Mouse (Mus musculus): Measurements from ENCODE around the gene Prkar1b. TPM values are rescaled to one million over a fixed set of nuclear protein-coding genes. Genes with fewer than 3 reads are reported as not detected.

Prkar1b gene
- polyA plus RNA-seq, 1 experiment from 2014 or later, result 50.4 TPM

DNA sequence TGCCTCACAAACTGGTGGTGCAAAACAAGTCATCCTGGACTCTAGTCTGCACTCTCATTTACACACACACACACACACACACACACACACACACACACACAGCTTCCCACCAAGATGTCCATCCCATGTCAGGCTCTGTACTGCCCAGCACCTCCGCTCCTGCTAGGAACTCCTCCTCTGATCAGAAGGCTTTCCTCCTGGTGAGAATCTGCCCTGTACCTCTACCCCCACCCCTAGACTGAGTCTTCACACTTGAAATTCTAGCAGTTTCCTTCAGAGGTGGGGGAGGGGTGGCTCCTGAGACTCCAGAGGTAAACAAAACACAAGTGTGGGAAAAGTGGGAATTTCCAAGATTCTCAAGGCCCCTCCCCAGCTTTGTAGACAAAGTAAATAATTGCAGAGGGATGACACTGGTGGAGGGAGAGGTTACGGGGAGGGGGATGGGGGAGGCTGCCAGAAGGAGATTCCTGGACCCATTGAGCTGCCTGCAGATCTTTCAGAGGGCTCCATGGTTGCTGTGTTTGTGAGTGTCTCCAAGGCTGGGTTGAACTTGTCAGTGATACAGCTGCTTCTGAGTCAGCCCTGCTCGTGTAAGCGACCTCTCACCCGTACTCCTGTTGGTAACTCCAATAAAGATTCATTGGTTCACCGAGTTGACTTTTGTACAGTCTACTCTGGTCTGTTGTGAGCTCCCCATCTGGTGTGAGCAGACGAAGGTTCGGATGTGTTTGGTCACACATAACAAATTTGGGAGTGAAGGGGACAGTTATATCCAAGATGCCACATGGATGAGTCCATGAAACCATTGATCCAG lies 54.3 kb downstream of the Prkar1b start:
- H3K4me2 ChIP-seq (replicated peaks), result no peak overlapping the region
- H3K27me3 ChIP-seq, result no peaks in the 10 kb centered on the region
- 0 out of 2 replicates have a peak, but pooled peaks cover 6% of the 10 kb centered on the region for H3K4me1 ChIP-seq
- H3K4me3 ChIP-seq, result no peak overlapping the region
- no peaks in the 10 kb centered on the region for H3K9me3 ChIP-seq
- no peak for ATAC-seq (ENCODE audit: low FRiP score, low read depth)
- H3K36me3 ChIP-seq, result no peaks in the 10 kb centered on the region
- no peak overlapping the region for H3K27ac ChIP-seq (replicated peaks)
- WGBS, result 81% methylated on average over 8 of the region's 8 CpGs
- H3K9ac ChIP-seq (replicated peaks), result no peak overlapping the region

GRCm38 (mm10) chr5:139093534-139093933 lies 56.3 kb downstream of the Prkar1b start:
- H3K36me3 ChIP-seq, result no peaks in the 10 kb centered on the region
- H3K27ac ChIP-seq (replicated peaks), result no peak overlapping the region
- no peaks in the 10 kb centered on the region for H3K27me3 ChIP-seq
- 69% methylated on average over 4 of the region's 4 CpGs for WGBS
- H3K4me3 ChIP-seq, result no peak overlapping the region
- H3K9ac ChIP-seq (replicated peaks), result no peak overlapping the region
- no peak for ATAC-seq (ENCODE audit: low FRiP score, low read depth)
- H3K9me3 ChIP-seq, result no peaks in the 10 kb centered on the region
- H3K4me1 ChIP-seq, result no peaks in the 10 kb centered on the region
- no peak overlapping the region for H3K4me2 ChIP-seq (replicated peaks)

- H3K36me3 ChIP-seq, result no peaks in the 10 kb centered on the region
- 90% methylated on average over 3 of the region's 3 CpGs for WGBS
- no peak overlapping the region for H3K27ac ChIP-seq (replicated peaks)
- H3K9me3 ChIP-seq, result peaks cover 4% of the 10 kb centered on the region; the same call in 1 of the 2 replicates
- ATAC-seq (ENCODE audit: low FRiP score, low read depth), result no peak
- no peak overlapping the region for H3K4me3 ChIP-seq
- H3K4me1 ChIP-seq, result no peaks in the 10 kb centered on the region
- no peak overlapping the region for H3K9ac ChIP-seq (replicated peaks)
- no peaks in the 10 kb centered on the region for H3K27me3 ChIP-seq
- H3K4me2 ChIP-seq (replicated peaks), result no peak overlapping the region
Measured at GRCm38 (mm10) chr5:139091713-139092112, 58.1 kb downstream of the Prkar1b start.

GRCm38 (mm10) chr5:139090162-139090561 lies 59.6 kb downstream of the Prkar1b start:
- Histone ChIP-seq H3K9ac (replicated peaks) (no peak overlapping the region), H3K27ac (replicated peaks) (no peak overlapping the region), H3K4me1 (no peaks in the 10 kb centered on the region), H3K9me3 (peaks cover 4% of the 10 kb centered on the region; the same call in 1 of the 2 replicates), H3K4me3 (no peak overlapping the region), H3K27me3 (no peaks in the 10 kb centered on the region), H3K4me2 (replicated peaks) (no peak overlapping the region), H3K36me3 (no peaks in the 10 kb centered on the region)
- ATAC-seq (ENCODE audit: low FRiP score, low read depth), result no peak
- WGBS, result 73% methylated on average over 1 of the region's 1 CpGs

GRCm38 (mm10) chr5:139088173-139088572 lies 61.6 kb downstream of the Prkar1b start:
- H3K4me1 ChIP-seq, result no peaks in the 10 kb centered on the region
- H3K9ac ChIP-seq (replicated peaks), result no peak overlapping the region
- no peaks in the 10 kb centered on the region for H3K36me3 ChIP-seq
- H3K27me3 ChIP-seq, result no peaks in the 10 kb centered on the region
- no peak overlapping the region for H3K4me3 ChIP-seq
- no peak overlapping the region for H3K4me2 ChIP-seq (replicated peaks)
- WGBS, result 91% methylated on average over 5 of the region's 5 CpGs
- no peak overlapping the region for H3K27ac ChIP-seq (replicated peaks)
- ATAC-seq (ENCODE audit: low FRiP score, low read depth), result no peak
- peaks cover 4% of the 10 kb centered on the region; the same call in 1 of the 2 replicates for H3K9me3 ChIP-seq

DNA sequence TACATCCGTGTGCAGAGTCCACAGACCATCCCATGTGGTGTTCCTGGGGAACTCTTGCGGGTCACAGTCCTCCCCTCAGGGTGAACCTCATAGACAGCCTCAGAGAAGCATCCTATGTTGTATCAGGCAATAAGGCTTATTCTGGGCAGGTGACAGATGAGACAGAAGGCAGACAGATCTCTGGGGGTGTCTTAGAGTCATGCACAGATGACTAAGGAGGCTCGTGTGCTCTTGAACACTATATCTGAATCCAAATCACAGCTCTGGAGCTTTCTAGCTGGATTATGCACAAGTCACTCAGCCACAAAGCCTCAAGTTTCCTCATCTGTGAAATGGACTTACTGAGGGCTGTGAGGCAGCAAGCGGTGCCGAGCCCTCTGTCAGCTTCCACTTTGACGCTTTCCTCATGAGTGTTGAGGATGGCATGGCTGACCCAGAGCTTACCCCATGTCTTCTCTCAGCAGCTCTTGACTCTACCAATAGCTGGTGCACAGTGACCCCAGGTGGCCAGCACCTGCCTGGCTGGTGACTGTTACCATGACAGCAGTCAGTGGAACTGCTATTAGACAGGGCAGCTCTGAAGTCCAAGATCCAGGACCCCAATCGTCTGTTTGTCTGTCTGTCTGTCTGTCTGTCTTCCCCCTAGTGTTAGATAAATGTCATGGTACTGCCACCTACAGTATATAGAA lies 64.8 kb downstream of the Prkar1b start:
- no peak overlapping the region for H3K4me3 ChIP-seq
- H3K27ac ChIP-seq (replicated peaks), result no peak overlapping the region
- H3K9me3 ChIP-seq, result peaks cover 4% of the 10 kb centered on the region; the same call in 1 of the 2 replicates
- no peak overlapping the region for H3K9ac ChIP-seq (replicated peaks)
- WGBS, result 78% methylated on average over 7 of the region's 7 CpGs
- no peak overlapping the region for H3K4me2 ChIP-seq (replicated peaks)
- no peaks in the 10 kb centered on the region for H3K27me3 ChIP-seq
- no peak for ATAC-seq (ENCODE audit: low FRiP score, low read depth)
- H3K4me1 ChIP-seq, result no peaks in the 10 kb centered on the region
- no peaks in the 10 kb centered on the region for H3K36me3 ChIP-seq

GRCm38 (mm10) chr5:139084302-139084701 lies 65.5 kb downstream of the Prkar1b start:
- H3K4me1 ChIP-seq, result no peaks in the 10 kb centered on the region
- ATAC-seq (ENCODE audit: low FRiP score, low read depth), result no peak
- no peak overlapping the region for H3K27ac ChIP-seq (replicated peaks)
- H3K27me3 ChIP-seq, result no peaks in the 10 kb centered on the region
- 86% methylated on average over 6 of the region's 6 CpGs for WGBS
- no peak overlapping the region for H3K4me2 ChIP-seq (replicated peaks)
- no peak overlapping the region for H3K4me3 ChIP-seq
- H3K36me3 ChIP-seq, result no peaks in the 10 kb centered on the region
- H3K9ac ChIP-seq (replicated peaks), result no peak overlapping the region
- H3K9me3 ChIP-seq, result peaks cover 4% of the 10 kb centered on the region; the same call in 1 of the 2 replicates

DNA sequence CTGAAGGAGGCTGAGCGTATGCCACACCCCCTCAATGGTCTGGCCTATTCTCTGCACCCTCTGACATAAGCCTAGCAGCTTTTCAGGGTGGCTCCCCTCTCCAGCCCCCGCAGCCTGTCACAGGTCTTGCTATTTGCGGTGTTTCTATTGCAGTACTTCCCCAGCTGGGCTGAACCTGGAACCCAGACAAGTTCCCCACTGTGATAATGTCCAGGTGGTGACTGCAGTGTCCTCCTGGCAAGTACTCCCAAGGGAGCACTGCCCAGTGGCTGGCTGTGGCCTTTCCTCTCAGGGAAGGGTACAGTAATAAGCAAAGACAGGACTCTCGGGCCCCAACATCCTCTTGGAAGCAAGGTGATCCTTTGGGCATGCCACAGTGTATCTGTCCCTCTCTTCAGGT lies 66.0 kb downstream of the Prkar1b start:
- Histone ChIP-seq H3K4me1 (no peaks in the 10 kb centered on the region), H3K27ac (replicated peaks) (no peak overlapping the region), H3K4me2 (replicated peaks) (no peak overlapping the region), H3K4me3 (no peak overlapping the region), H3K27me3 (no peaks in the 10 kb centered on the region), H3K36me3 (no peaks in the 10 kb centered on the region), H3K9ac (replicated peaks) (no peak overlapping the region), H3K9me3 (peaks cover 4% of the 10 kb centered on the region; the same call in 1 of the 2 replicates)
- no peak for ATAC-seq (ENCODE audit: low FRiP score, low read depth)
- 83% methylated on average over 4 of the region's 4 CpGs for WGBS

GRCm38 (mm10) chr5:139081370-139081769 lies 68.4 kb downstream of the Prkar1b start:
- no peaks in the 10 kb centered on the region for H3K27me3 ChIP-seq
- H3K36me3 ChIP-seq, result no peaks in the 10 kb centered on the region
- no peak overlapping the region for H3K4me2 ChIP-seq (replicated peaks)
- ATAC-seq (ENCODE audit: low FRiP score, low read depth), result no peak
- H3K9me3 ChIP-seq, result no peaks in the 10 kb centered on the region
- peaks cover 14% of the 10 kb centered on the region for H3K4me1 ChIP-seq
- H3K27ac ChIP-seq (replicated peaks), result no peak overlapping the region
- no peak overlapping the region for H3K9ac ChIP-seq (replicated peaks)
- H3K4me3 ChIP-seq, result no peak overlapping the region
- 46% methylated on average over 6 of the region's 6 CpGs for WGBS

DNA sequence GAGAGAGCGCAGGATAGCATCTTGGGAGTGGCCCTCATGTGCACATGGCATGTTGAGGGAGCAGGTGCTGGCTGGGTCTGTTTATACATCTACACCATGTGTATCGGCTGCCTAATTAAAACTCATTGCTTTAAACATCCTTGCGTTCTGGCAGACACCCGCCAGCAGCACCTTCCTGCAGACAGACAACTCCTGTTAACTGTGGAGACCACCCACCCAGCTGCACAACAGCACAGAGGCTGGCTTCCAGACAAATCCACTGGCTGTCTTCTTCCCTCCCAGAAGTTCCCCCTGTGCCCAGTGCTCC lies 71.7 kb downstream of the Prkar1b start:
- ATAC-seq (ENCODE audit: low FRiP score, low read depth), result no peak
- Histone ChIP-seq H3K4me1 (peaks cover 20% of the 10 kb centered on the region), H3K9ac (replicated peaks) (no peak overlapping the region), H3K27ac (replicated peaks) (no peak overlapping the region), H3K9me3 (no peaks in the 10 kb centered on the region), H3K27me3 (no peaks in the 10 kb centered on the region), H3K4me3 (no peak overlapping the region), H3K4me2 (replicated peaks) (no peak overlapping the region), H3K36me3 (no peaks in the 10 kb centered on the region)
- 65% methylated on average over 4 of the region's 4 CpGs for WGBS

GRCm38 (mm10) chr5:139077311-139078155 lies 72.3 kb downstream of the Prkar1b start:
- peaks cover 20% of the 10 kb centered on the region for H3K4me1 ChIP-seq
- H3K27me3 ChIP-seq, result no peaks in the 10 kb centered on the region
- H3K36me3 ChIP-seq, result no peaks in the 10 kb centered on the region
- ATAC-seq (ENCODE audit: low FRiP score, low read depth), result no peak
- H3K9me3 ChIP-seq, result no peaks in the 10 kb centered on the region
- H3K4me2 ChIP-seq (replicated peaks), result no peak overlapping the region
- WGBS, result 72% methylated on average over 11 of the region's 11 CpGs
- no peak overlapping the region for H3K27ac ChIP-seq (replicated peaks)
- no peak overlapping the region for H3K9ac ChIP-seq (replicated peaks)
- H3K4me3 ChIP-seq, result no peak overlapping the region

- H3K9ac ChIP-seq (replicated peaks), result no peak overlapping the region
- no peak overlapping the region for H3K4me2 ChIP-seq (replicated peaks)
- no peak overlapping the region for H3K4me3 ChIP-seq
- ATAC-seq (ENCODE audit: low FRiP score, low read depth), result no peak
- 95% methylated on average over 7 of the region's 7 CpGs for WGBS
- peaks cover 20% of the 10 kb centered on the region for H3K4me1 ChIP-seq
- H3K27ac ChIP-seq (replicated peaks), result no peak overlapping the region
- no peaks in the 10 kb centered on the region for H3K36me3 ChIP-seq
- no peaks in the 10 kb centered on the region for H3K27me3 ChIP-seq
- no peaks in the 10 kb centered on the region for H3K9me3 ChIP-seq
Measured at GRCm38 (mm10) chr5:139076450-139076849, 73.4 kb downstream of the Prkar1b start.

All from midbrain, embryonic 12.5 days (tissue).